In genomic region chr11:78427655-78428054, GRCm38 (mm10) we compare ENCODE assay signal across 24 mouse cellular contexts. TPM values are rescaled to one million over a fixed set of nuclear protein-coding genes. Genes with fewer than 3 reads are reported as not detected.
A peak's percentile ranks its signal among the peaks of the same experiment; 100 is the strongest.
DNase-seq lines count a peak whose midpoint lies in the region; ATAC-seq and TF ChIP-seq lines count a peak whose summit lies in the region.
"Had no signal": no experiment of that assay in that cellular context is flagged by ENCODE, and none has a peak within 500 bp of the region (broad histone marks: within the 10 kb centered on the region; RNA-seq: fewer than 3 reads in every experiment).

No protein-coding gene starts in this region.

- no peak for TF ChIP-seq CTCF in liver, postnatal 0 days (IDR thresholded peaks at IDR 0.05; ENCODE audit: low read depth)
- TF ChIP-seq CTCF in small intestine, adult 2 months (IDR thresholded peaks at IDR 0.05; ENCODE audit: extremely low read depth, insufficient read length, insufficient replicate concordance, low read depth, low read length) = no peak

- 85% methylated on average over 6 of the region's 6 CpGs for WGBS in kidney, embryonic 15.5 days
- whole genome bisulfite sequencing in liver, postnatal 0 days (ENCODE audit: insufficient replicate concordance) = 71% methylated on average over 6 of the region's 6 CpGs
- 34% methylated on average over 6 of the region's 6 CpGs for WGBS in small intestine, adult 2 months

- no peak for ATAC-seq in kidney, embryonic 15.5 days (replicated peaks; ENCODE audit: low FRiP score)
- ATAC-seq in liver, postnatal 0 days = no peak; the same call in 1 of the 2 replicates
- ATAC-seq: forebrain, embryonic 15.5 days had no signal

- H3K4me1 ChIP-seq in kidney, embryonic 15.5 days = peaks cover 13% of the 10 kb centered on the region
- H3K4me1 ChIP-seq in liver, postnatal 0 days (ENCODE audit: insufficient read depth) = peaks cover 1% of the 10 kb centered on the region
- peaks cover 14% of the 10 kb centered on the region for H3K4me1 ChIP-seq in small intestine, adult 2 months (ENCODE audit: control insufficient read depth, insufficient read depth, insufficient read length, low read length)
- H3K4me1 ChIP-seq: embryonic facial prominence, embryonic 15.5 days; forebrain, embryonic 15.5 days; heart, embryonic 15.5 days had no signal

- no peaks in the 10 kb centered on the region for H3K36me3 ChIP-seq in kidney, embryonic 15.5 days
- no peaks in the 10 kb centered on the region for H3K36me3 ChIP-seq in liver, postnatal 0 days (replicated peaks; ENCODE audit: insufficient read depth, low read length)
- H3K36me3 ChIP-seq in small intestine, adult 2 months (ENCODE audit: control insufficient read depth, insufficient read depth, low read length) = no peaks in the 10 kb centered on the region
- H3K36me3 ChIP-seq: embryonic facial prominence, embryonic 15.5 days; forebrain, embryonic 15.5 days; heart, embryonic 15.5 days had no signal

- no peak overlapping the region for H3K27ac ChIP-seq in kidney, embryonic 15.5 days
- no peak overlapping the region for H3K27ac ChIP-seq in liver, postnatal 0 days (ENCODE audit: low read depth)
- peak overlapping the region; percentile 87 for H3K27ac ChIP-seq in small intestine, adult 2 months (ENCODE audit: insufficient read depth, low read depth, low read length)
- H3K27ac ChIP-seq: embryonic facial prominence, embryonic 15.5 days; forebrain, embryonic 15.5 days; heart, adult 2 months; heart, embryonic 15.5 days had no signal

- H3K9ac ChIP-seq in kidney, embryonic 15.5 days = no peak overlapping the region
- no peak overlapping the region for H3K9ac ChIP-seq in liver, postnatal 0 days (replicated peaks)
- H3K9ac ChIP-seq: embryonic facial prominence, embryonic 15.5 days; forebrain, embryonic 15.5 days; heart, embryonic 15.5 days had no signal

- H3K4me2 ChIP-seq in kidney, embryonic 15.5 days = no peak overlapping the region
- H3K4me2 ChIP-seq in liver, postnatal 0 days (ENCODE audit: low read depth, low read length) = no peak overlapping the region
- H3K4me2 ChIP-seq: embryonic facial prominence, embryonic 15.5 days; forebrain, embryonic 15.5 days; heart, embryonic 11.5 days; heart, embryonic 15.5 days had no signal

- H3K9me3 ChIP-seq in kidney, embryonic 15.5 days (replicated peaks) = no peaks in the 10 kb centered on the region
- H3K9me3 ChIP-seq in liver, postnatal 0 days (ENCODE audit: low read length) = no peaks in the 10 kb centered on the region
- H3K9me3 ChIP-seq: embryonic facial prominence, embryonic 15.5 days; forebrain, embryonic 15.5 days; heart, embryonic 15.5 days had no signal

- DNase-seq in kidney, adult 18-20 months = peak; percentile 63
- DNase-seq in liver, postnatal 0 days = peak; percentile 34
- DNase-seq in liver = no peak
- DNase-seq in kidney, postnatal 10 days = peak; percentile 38
- no peak for DNase-seq in natural killer cell, adult 2 months (ENCODE audit: low spot score in 2 of 2)
- DNase-seq in urinary bladder, postnatal 10 days (ENCODE audit: low spot score) = no peak
- DNase-seq: adrenal gland, postnatal 10 days; cerebellum, adult 11 months; cerebellum, adult 8-10 months; cerebellum, postnatal 14 days; embryo, embryonic 11 days; heart, adult 2 months; heart, postnatal 14 days had no signal

- no peak for TF ChIP-seq POLR2A in small intestine, adult 2 months (IDR thresholded peaks at IDR 0.05; ENCODE audit: low read depth, low read length)

- no peak overlapping the region for H3K4me3 ChIP-seq in kidney, embryonic 15.5 days (replicated peaks)
- no peak overlapping the region for H3K4me3 ChIP-seq in liver, postnatal 0 days (ENCODE audit: low read depth, low read length)
- no peak overlapping the region for H3K4me3 ChIP-seq in small intestine, adult 2 months (ENCODE audit: low read depth, low read length)
- H3K4me3 ChIP-seq: embryonic facial prominence, embryonic 15.5 days; erythroblast, embryonic 14.5 days; forebrain, embryonic 15.5 days; heart, adult 2 months; heart, embryonic 15.5 days had no signal

- no peak for TF ChIP-seq EP300 in liver, postnatal 0 days (IDR thresholded peaks at IDR 0.05; ENCODE audit: low read depth)

- H3K27me3 ChIP-seq in kidney, embryonic 15.5 days = no peaks in the 10 kb centered on the region
- no peaks in the 10 kb centered on the region; the same call in 1 of the 2 replicates for H3K27me3 ChIP-seq in liver, postnatal 0 days (ENCODE audit: insufficient read depth, low read length)
- H3K27me3 ChIP-seq in small intestine, adult 2 months (ENCODE audit: control insufficient read depth, insufficient read depth, low read length) = no peaks in the 10 kb centered on the region
- H3K27me3 ChIP-seq: embryonic facial prominence, embryonic 15.5 days; forebrain, embryonic 15.5 days had no signal

RNA-seq across cellular contexts. Expression of gene Slc13a2, which starts 5.6 kb away (rescaled TPM):
- polyA plus RNA-seq in kidney, embryonic 15.5 days (2015; fragmentation: Nextera tagmentation; extraction: Ambion mirVana) = 1.1 and 1.2 TPM in 2 replicates
- polyA plus RNA-seq in liver, postnatal 0 days (2015; fragmentation: Nextera tagmentation; extraction: Ambion mirVana) = 0.07 and 0.08 TPM in 2 replicates
- polyA plus RNA-seq in small intestine, adult 2 months (2012; rRNA removed) = 24.9 and 374 TPM in 2 replicates
- polyA plus RNA-seq: brain, embryonic 14.5 days; C2C12; embryonic facial prominence, embryonic 11.5 days; erythroblast, embryonic 14.5 days; forebrain, embryonic 11.5 days; forebrain, embryonic 15.5 days; heart, embryonic 11.5 days; heart, embryonic 15.5 days had no signal

RNA-seq across cellular contexts. Expression of gene Slc46a1, which starts 37.8 kb away (rescaled TPM):
- polyA plus RNA-seq in kidney, embryonic 15.5 days (2015; fragmentation: Nextera tagmentation; extraction: Ambion mirVana) = 21.1 and 21.3 TPM in 2 replicates
- polyA plus RNA-seq in liver, postnatal 0 days (2015; fragmentation: Nextera tagmentation; extraction: Ambion mirVana) = 20.5 and 22.3 TPM in 2 replicates
- 117 and 341 TPM in 2 replicates for polyA plus RNA-seq in small intestine, adult 2 months (2012; rRNA removed)

RNA-seq across cellular contexts. Expression of gene Foxn1, which starts 41.3 kb away (rescaled TPM):
- 0.10 TPM in 1 of 2 replicates, not detected in the other for polyA plus RNA-seq in kidney, embryonic 15.5 days (2015; fragmentation: Nextera tagmentation; extraction: Ambion mirVana)
- polyA plus RNA-seq in liver, postnatal 0 days (2015; fragmentation: Nextera tagmentation; extraction: Ambion mirVana) = not detected in 2 replicates
- 0.06 TPM in 1 of 2 replicates, not detected in the other for polyA plus RNA-seq in small intestine, adult 2 months (2012; rRNA removed)
- polyA plus RNA-seq: erythroblast, embryonic 14.5 days; forebrain, embryonic 11.5 days; forebrain, embryonic 15.5 days; heart, adult 2 months had no signal

Comparison
In these comparisons a context has a peak if more than half of its experiments do, and no peak if none do; other contexts are left out.
1. DNase-seq: peak in kidney, adult 18-20 months (single experiment), liver, postnatal 0 days (single experiment) and kidney, postnatal 10 days (single experiment); none in liver (single experiment), natural killer cell, adult 2 months (0 of 2) and urinary bladder, postnatal 10 days (single experiment).
2. RNA of gene Slc13a2, which starts 5.6 kb away (polyA plus RNA-seq): 24.9 to 374 TPM in small intestine, adult 2 months; 1.1 to 1.2 TPM in kidney, embryonic 15.5 days and 0.07 to 0.08 TPM in liver, postnatal 0 days; every median in the first group is over 10 times any median in the second.